Mouse (Mus musculus) heart, postnatal 0 days (tissue): ENCODE measurements around the gene Eif4g3. TPM values are rescaled to one million over a fixed set of nuclear protein-coding genes. Genes with fewer than 3 reads are reported as not detected.
A peak's percentile ranks its signal among the peaks of the same experiment; 100 is the strongest.
"Not testable (repeated sequence)": the region's sequence is repeated elsewhere in the genome, so short reads cannot be mapped to it uniquely, and the experiment has no call there.

ENCODE experiments used
- ATAC-seq: fragments of 200-750 bp; cut with Nextera tagmentation; 2 replicates; pipeline ENCODE4 v1.8.0; 2017; ENCODE audit warnings: low read depth, moderate number of reproducible peaks, moderate library complexity; ENCODE audit not compliant: insufficient read depth
- DNase-seq: peaks from one replicate; pipeline ENCODE4 v3.0.0-alpha.2; 2016; ENCODE audit warnings: low spot score
- H3K27ac ChIP-seq: fragments of 300-500 bp; sonication (generic); 2 replicates; pipeline ENCODE4 v1.5.1; 2014; ENCODE audit warnings: low read depth, mild to moderate bottlenecking
- H3K27me3 ChIP-seq: fragments of 300-500 bp; sonication (generic); 2 replicates; pipeline ENCODE4 v1.6.1; 2014; ENCODE audit warnings: low read length, mixed read lengths; ENCODE audit not compliant: control insufficient read depth, insufficient read depth
- H3K36me3 ChIP-seq: fragments of 300-500 bp; sonication (generic); replicated peaks from 2 replicates; pipeline ENCODE4 v1.6.1; 2014; ENCODE audit warnings: low read length, mixed read lengths; ENCODE audit not compliant: control insufficient read depth, insufficient read depth
- H3K4me1 ChIP-seq: fragments of 300-500 bp; sonication (generic); 2 replicates; pipeline ENCODE4 v1.6.1; 2014; ENCODE audit warnings: antibody characterized with exemption; ENCODE audit not compliant: control insufficient read depth, insufficient read depth
- H3K4me2 ChIP-seq: fragments of 300-500 bp; sonication (generic); 2 replicates; pipeline ENCODE4 v1.6.1; 2014; ENCODE audit warnings: low read depth, mild to moderate bottlenecking, low read length, moderate library complexity
- H3K4me3 ChIP-seq: fragments of 300-500 bp; sonication (generic); 2 replicates; pipeline ENCODE4 v1.5.1; 2014; ENCODE audit warnings: low read depth, low read length
- H3K9ac ChIP-seq: fragments of 300-500 bp; sonication (generic); replicated peaks from 2 replicates; pipeline ENCODE4 v1.6.1; 2014; ENCODE audit warnings: low read depth, low read length, mixed read lengths
- H3K9me3 ChIP-seq: fragments of 300-500 bp; sonication (generic); replicated peaks from 2 replicates; pipeline ENCODE4 v1.6.1; 2016; ENCODE audit warnings: low read length; ENCODE audit not compliant: control insufficient read depth
- CTCF ChIP-seq: IDR thresholded peaks from 2 replicates; pipeline ENCODE4 v1.5.1; 2016; ENCODE audit warnings: antibody characterized with exemption, control low read depth, low read depth
- EP300 ChIP-seq: IDR thresholded peaks from 2 replicates; pipeline ENCODE4 v1.6.1; 2016; ENCODE audit warnings: antibody characterized with exemption, low read depth
- WGBS: fragments of 180-500 bp; shearing (Covaris S2); extraction: QIAGEN DNeasy Blood & Tissue Kit; methylation state at CpG from one replicate; pipeline ENCODE4 v1.1.7; 2014; 5-methylcytosine and 5-hydroxymethylcytosine counted together
- polyA plus RNA-seq: library from polyadenylated mRNA; unstranded; fragments of >200 nt; fragmentation: Nextera tagmentation; extraction: Ambion mirVana; gene quantifications from 2 replicates; pipeline ENCODE4 v1.2.1, GENCODE M21; 2015
- total RNA-seq: library from RNA; depleted of rRNA; stranded (reverse); fragments of >200 nt; gene quantifications from 2 replicates; pipeline ENCODE4 v1.2.3, GENCODE M21; 2014; ENCODE audit warnings: low replicate concordance

Eif4g3 gene
- total and polyA plus RNA-seq, 2 experiments from 2014 or later = 10.7 to 11.1 TPM

DNA sequence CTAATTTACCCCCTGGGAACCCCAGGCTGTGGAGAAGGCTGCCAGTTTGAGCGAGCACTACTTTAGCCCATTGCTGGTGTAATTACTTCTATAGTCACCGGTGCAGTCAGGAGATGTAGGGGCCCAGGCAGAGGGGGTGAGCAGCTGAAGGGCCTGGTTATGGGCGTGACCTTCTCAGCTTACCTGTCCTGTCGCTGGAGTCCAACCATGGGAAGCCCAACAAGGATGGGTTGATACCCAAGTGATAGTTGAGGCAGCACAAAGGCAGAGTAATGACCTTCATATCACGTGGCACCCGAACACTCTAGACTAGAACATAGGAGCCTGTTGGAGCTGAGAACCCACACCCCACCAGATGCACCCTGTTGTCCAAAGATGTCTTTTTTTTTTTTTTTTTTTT is 29.4 kb upstream of the Eif4g3 start:
- Histone ChIP-seq H3K4me1 (no peaks in the 10 kb centered on the region), H3K36me3 (peaks cover 51% of the 10 kb centered on the region), H3K4me3 (no peak overlapping the region), H3K9me3 (no peaks in the 10 kb centered on the region), H3K27ac (no peak overlapping the region), H3K9ac (no peak overlapping the region), H3K4me2 (no peak overlapping the region), H3K27me3 (no peaks in the 10 kb centered on the region)
- no peak for TF ChIP-seq EP300
- no peak for TF ChIP-seq CTCF
- no peak for DNase-seq
- no peak for ATAC-seq
- WGBS = 86% methylated on average over 6 of the region's 6 CpGs

DNA sequence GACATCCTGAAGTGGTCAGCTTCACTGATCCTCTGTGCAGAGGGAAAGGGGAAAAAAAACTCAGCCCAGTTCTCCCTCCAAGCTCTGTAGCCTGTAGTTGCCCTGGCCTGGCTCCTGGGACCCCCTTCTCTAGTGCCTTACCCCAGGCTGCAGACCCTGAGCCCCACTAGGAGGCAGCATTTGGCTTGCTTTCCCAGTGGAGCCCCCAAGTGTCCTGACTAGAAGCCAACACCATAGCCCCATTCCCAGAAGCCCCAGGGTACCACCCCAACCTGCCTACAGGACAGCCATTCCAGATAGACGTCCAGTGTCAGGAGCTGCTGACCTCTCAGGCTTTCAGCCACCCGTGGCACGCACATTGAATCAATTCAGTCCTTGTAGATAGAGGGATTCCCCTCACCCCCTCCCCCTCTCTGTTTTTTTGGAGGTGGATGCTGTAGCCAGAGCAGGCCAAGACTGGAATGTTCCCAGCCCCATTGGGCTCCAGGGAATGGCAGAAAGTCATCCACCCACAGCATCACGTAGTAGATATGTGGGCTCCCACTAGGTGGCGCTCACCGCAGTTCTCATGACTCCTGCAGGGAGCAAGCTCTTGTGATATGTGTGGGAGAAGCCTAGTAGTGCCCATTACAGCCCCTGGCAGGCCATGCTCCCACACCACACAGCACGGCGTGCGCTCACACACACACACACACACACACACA is 28.8 kb upstream of the Eif4g3 start:
- Histone ChIP-seq H3K4me3 (no peak overlapping the region), H3K4me1 (no peaks in the 10 kb centered on the region), H3K9me3 (no peaks in the 10 kb centered on the region), H3K27ac (no peak overlapping the region), H3K9ac (no peak overlapping the region), H3K4me2 (no peak overlapping the region), H3K36me3 (peaks cover 46% of the 10 kb centered on the region), H3K27me3 (no peaks in the 10 kb centered on the region)
- DNase-seq (peak; percentile 56), ATAC-seq (peak; percentile 56)
- 57% methylated on average over 8 of the region's 9 CpGs for WGBS
- TF ChIP-seq CTCF (peak; percentile 67), EP300 (no peak)

DNA sequence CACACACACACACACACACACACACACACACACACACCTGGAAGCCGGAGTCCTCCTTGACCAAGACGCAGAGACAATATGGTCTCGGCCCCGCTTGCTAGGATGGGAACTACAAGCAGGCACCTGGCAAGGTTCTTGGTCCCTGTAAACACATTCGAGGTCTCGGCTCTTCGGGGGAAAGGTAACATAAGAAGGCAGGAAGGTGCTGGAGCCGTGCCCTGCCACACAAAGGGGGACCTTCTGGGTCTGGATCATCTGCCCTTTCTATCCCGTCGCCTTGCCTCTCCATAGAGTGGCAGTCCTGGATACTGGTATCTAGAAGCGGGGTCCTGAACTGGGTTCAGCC is 28.3 kb upstream of the Eif4g3 start:
- TF ChIP-seq CTCF = no peak
- TF ChIP-seq EP300 = no peak
- no peak overlapping the region for H3K9ac ChIP-seq
- H3K4me2 ChIP-seq = no peak overlapping the region
- DNase-seq (no peak), ATAC-seq (no peak)
- H3K27me3 ChIP-seq = no peaks in the 10 kb centered on the region
- 96% methylated on average over 11 of the region's 11 CpGs for WGBS
- no peaks in the 10 kb centered on the region for H3K4me1 ChIP-seq
- no peaks in the 10 kb centered on the region for H3K9me3 ChIP-seq
- peaks cover 41% of the 10 kb centered on the region for H3K36me3 ChIP-seq
- no peak overlapping the region for H3K27ac ChIP-seq
- no peak overlapping the region for H3K4me3 ChIP-seq

DNA sequence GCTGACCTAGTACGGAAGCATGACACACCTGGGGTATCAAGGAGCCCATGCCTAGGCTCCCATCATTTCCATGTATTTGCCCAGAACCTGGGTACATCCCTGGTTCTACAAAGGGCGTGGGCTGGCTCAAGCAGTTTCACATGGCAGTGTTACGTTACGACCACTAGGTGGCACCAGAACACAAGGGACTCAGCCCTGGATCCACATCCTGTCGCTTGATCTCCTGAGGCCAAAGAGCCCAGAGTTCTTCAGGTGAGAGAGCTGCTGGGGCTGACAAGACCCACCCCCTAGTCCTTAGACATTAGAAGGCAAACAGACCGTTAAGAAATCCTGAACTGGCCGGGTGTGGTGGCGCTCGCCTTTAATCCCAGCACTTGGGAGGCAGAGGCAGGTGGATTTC is 24.6 kb upstream of the Eif4g3 start:
- Histone ChIP-seq H3K27me3 (no peaks in the 10 kb centered on the region), H3K9me3 (no peaks in the 10 kb centered on the region), H3K4me2 (no peak overlapping the region), H3K9ac (no peak overlapping the region), H3K4me3 (no peak overlapping the region), H3K36me3 (peaks cover 16% of the 10 kb centered on the region), H3K4me1 (no peaks in the 10 kb centered on the region), H3K27ac (no peak overlapping the region)
- peak; percentile 83 for DNase-seq
- TF ChIP-seq CTCF (peak; percentile 99), EP300 (no peak)
- ATAC-seq = peak; percentile 40; the same call in 1 of the 2 replicates
- WGBS = 11% methylated on average over 9 of the region's 9 CpGs

DNA sequence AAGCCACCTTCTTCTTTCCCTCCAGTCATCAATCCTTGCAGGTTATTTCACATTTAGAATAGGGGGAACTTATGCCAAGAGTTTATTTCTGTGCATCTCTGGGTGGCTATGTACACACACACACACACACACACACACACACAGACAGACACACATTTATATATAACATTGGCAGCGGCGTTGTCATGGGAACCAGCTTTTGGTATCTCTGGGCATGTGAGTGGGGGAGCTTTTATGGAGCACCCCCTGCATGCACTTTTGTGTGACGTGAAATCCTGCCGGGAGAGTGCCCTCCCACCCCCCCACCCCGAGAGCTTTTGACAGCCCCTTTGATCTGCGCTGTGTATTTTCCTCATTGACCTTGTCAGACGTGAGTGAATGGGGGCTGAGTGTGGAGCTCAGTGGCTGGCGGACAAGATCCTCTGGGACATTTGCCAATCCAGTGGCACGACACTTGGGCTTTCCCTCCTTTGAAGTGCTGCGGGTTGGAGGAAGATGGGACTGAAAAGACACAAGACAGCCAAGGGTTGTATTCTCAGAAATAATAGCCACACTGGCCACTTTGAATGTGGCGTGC is 22.1 kb upstream of the Eif4g3 start:
- peak; percentile 56 for ATAC-seq
- not testable (repeated sequence) for H3K27ac ChIP-seq
- WGBS = no CpG with 5 or more reads among the region's 11 CpGs

DNA sequence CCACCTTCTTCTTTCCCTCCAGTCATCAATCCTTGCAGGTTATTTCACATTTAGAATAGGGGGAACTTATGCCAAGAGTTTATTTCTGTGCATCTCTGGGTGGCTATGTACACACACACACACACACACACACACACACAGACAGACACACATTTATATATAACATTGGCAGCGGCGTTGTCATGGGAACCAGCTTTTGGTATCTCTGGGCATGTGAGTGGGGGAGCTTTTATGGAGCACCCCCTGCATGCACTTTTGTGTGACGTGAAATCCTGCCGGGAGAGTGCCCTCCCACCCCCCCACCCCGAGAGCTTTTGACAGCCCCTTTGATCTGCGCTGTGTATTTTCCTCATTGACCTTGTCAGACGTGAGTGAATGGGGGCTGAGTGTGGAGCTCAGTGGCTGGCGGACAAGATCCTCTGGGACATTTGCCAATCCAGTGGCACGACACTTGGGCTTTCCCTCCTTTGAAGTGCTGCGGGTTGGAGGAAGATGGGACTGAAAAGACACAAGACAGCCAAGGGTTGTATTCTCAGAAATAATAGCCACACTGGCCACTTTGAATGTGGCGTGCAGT is 17.9 kb upstream of the Eif4g3 start:
- H3K4me2 ChIP-seq, H3K4me3 ChIP-seq, H3K27ac ChIP-seq, DNase-seq, H3K9me3 ChIP-seq, H3K27me3 ChIP-seq, H3K9ac ChIP-seq, ATAC-seq, H3K4me1 ChIP-seq, H3K36me3 ChIP-seq: not testable (repeated sequence)
- WGBS = no CpG with 5 or more reads among the region's 11 CpGs

More for the DNA sequence above, 22.1 kb upstream of the Eif4g3 start:
- not testable (repeated sequence) for H3K9ac ChIP-seq, H3K36me3 ChIP-seq, H3K9me3 ChIP-seq, DNase-seq, H3K27me3 ChIP-seq, H3K4me3 ChIP-seq, H3K4me1 ChIP-seq, H3K4me2 ChIP-seq

DNA sequence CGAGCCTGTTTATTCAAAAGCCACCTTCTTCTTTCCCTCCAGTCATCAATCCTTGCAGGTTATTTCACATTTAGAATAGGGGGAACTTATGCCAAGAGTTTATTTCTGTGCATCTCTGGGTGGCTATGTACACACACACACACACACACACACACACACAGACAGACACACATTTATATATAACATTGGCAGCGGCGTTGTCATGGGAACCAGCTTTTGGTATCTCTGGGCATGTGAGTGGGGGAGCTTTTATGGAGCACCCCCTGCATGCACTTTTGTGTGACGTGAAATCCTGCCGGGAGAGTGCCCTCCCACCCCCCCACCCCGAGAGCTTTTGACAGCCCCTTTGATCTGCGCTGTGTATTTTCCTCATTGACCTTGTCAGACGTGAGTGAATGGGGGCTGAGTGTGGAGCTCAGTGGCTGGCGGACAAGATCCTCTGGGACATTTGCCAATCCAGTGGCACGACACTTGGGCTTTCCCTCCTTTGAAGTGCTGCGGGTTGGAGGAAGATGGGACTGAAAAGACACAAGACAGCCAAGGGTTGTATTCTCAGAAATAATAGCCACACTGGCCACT is 13.7 kb upstream of the Eif4g3 start:
- not testable (repeated sequence) for H3K27ac ChIP-seq, H3K4me1 ChIP-seq, H3K4me3 ChIP-seq, H3K27me3 ChIP-seq, H3K36me3 ChIP-seq, H3K4me2 ChIP-seq, H3K9me3 ChIP-seq, DNase-seq, H3K9ac ChIP-seq
- WGBS = no CpG with 5 or more reads among the region's 11 CpGs
- ATAC-seq = peak; percentile 52
